Mouse (Mus musculus) kidney, embryonic 14.5 days (tissue): ENCODE measurements around the gene Itpr2. TPM values are rescaled to one million over a fixed set of nuclear protein-coding genes. Genes with fewer than 3 reads are reported as not detected.

Source experiments
- ATAC-seq: fragments of 200-750 bp; cut with Nextera tagmentation; 2 replicates; pipeline ENCODE4 v1.8.0; 2017; ENCODE audit warnings: moderate number of reproducible peaks, mild to moderate bottlenecking, moderate TSS enrichment, moderate library complexity; ENCODE audit not compliant: low FRiP score, low TSS enrichment
- H3K27ac ChIP-seq: fragments of 300-500 bp; sonication (generic); 2 replicates; pipeline ENCODE4 v1.5.1; 2014; ENCODE audit warnings: low read depth, mild to moderate bottlenecking, low read length, moderate library complexity, mixed read lengths
- H3K27me3 ChIP-seq: fragments of 300-500 bp; sonication (generic); 2 replicates; pipeline ENCODE4 v1.6.1; 2014; ENCODE audit warnings: mild to moderate bottlenecking, low read length; ENCODE audit not compliant: control insufficient read depth, insufficient read depth
- H3K36me3 ChIP-seq: fragments of 300-500 bp; sonication (generic); 2 replicates; pipeline ENCODE4 v1.6.1; 2014; ENCODE audit warnings: low read length, mixed read lengths; ENCODE audit not compliant: control insufficient read depth, insufficient read depth
- H3K4me1 ChIP-seq: fragments of 300-500 bp; sonication (generic); 2 replicates; pipeline ENCODE4 v1.6.1; 2014; ENCODE audit warnings: low read length, mixed read lengths; ENCODE audit not compliant: control insufficient read depth, insufficient read depth
- H3K4me2 ChIP-seq: fragments of 300-500 bp; sonication (generic); replicated peaks from 2 replicates; pipeline ENCODE4 v1.6.1; 2014; ENCODE audit warnings: low read depth, mild to moderate bottlenecking, low read length
- H3K4me3 ChIP-seq: fragments of 300-500 bp; sonication (generic); 2 replicates; pipeline ENCODE4 v1.5.1; 2014; ENCODE audit warnings: mild to moderate bottlenecking, low read length
- H3K9ac ChIP-seq: fragments of 300-500 bp; sonication (generic); 2 replicates; pipeline ENCODE4 v1.6.1; 2014; ENCODE audit warnings: low read depth, mild to moderate bottlenecking, low read length, moderate library complexity
- H3K9me3 ChIP-seq: fragments of 300-500 bp; sonication (generic); 2 replicates; pipeline ENCODE4 v1.6.1; 2016; ENCODE audit warnings: low read length; ENCODE audit not compliant: control insufficient read depth
- WGBS: fragments of 180-500 bp; shearing (Covaris S2); extraction: QIAGEN DNeasy Blood & Tissue Kit; methylation state at CpG from one replicate; pipeline ENCODE4 v1.1.7; 2014; 5-methylcytosine and 5-hydroxymethylcytosine counted together
- polyA plus RNA-seq: library from polyadenylated mRNA; unstranded; fragments of >200 nt; fragmentation: Nextera tagmentation; extraction: Ambion mirVana; gene quantifications from 2 replicates; pipeline ENCODE4 v1.2.1, GENCODE M21; 2014

The Itpr2 gene
- polyA plus RNA-seq, 1 experiment from 2014 or later, result 12.7 TPM

GRCm38 (mm10) chr6:146535501-146535900, 33.5 kb upstream of the Itpr2 start:
- H3K36me3 ChIP-seq, result no peaks in the 10 kb centered on the region
- no peaks in the 10 kb centered on the region for H3K4me1 ChIP-seq
- H3K27me3 ChIP-seq, result no peaks in the 10 kb centered on the region
- no peak overlapping the region for H3K9ac ChIP-seq
- WGBS, result 95% methylated on average over 5 of the region's 5 CpGs
- H3K4me2 ChIP-seq, result no peak overlapping the region
- ATAC-seq, result no peak
- no peak overlapping the region for H3K27ac ChIP-seq
- H3K9me3 ChIP-seq, result 0 out of 2 replicates have a peak, but pooled peaks cover 3% of the 10 kb centered on the region
- H3K4me3 ChIP-seq, result no peak overlapping the region

- no peak for ATAC-seq
- H3K9ac ChIP-seq, result no peak overlapping the region
- H3K4me3 ChIP-seq, result no peak overlapping the region
- H3K27me3 ChIP-seq, result no peaks in the 10 kb centered on the region
- peaks cover 4% of the 10 kb centered on the region; the same call in 1 of the 2 replicates for H3K4me1 ChIP-seq
- H3K27ac ChIP-seq, result no peak overlapping the region
- no peaks in the 10 kb centered on the region for H3K36me3 ChIP-seq
- 0 out of 2 replicates have a peak, but pooled peaks cover 3% of the 10 kb centered on the region for H3K9me3 ChIP-seq
- 60% methylated on average over 4 of the region's 4 CpGs for WGBS
- H3K4me2 ChIP-seq, result no peak overlapping the region
These were observed 31.1 kb upstream of the Itpr2 start for GRCm38 (mm10) chr6:146533146-146533545.

- Histone ChIP-seq H3K9ac (no peak overlapping the region), H3K27ac (no peak overlapping the region), H3K36me3 (no peaks in the 10 kb centered on the region), H3K4me1 (peaks cover 4% of the 10 kb centered on the region; the same call in 1 of the 2 replicates), H3K4me3 (no peak overlapping the region), H3K27me3 (no peaks in the 10 kb centered on the region), H3K4me2 (no peak overlapping the region), H3K9me3 (no peaks in the 10 kb centered on the region)
- peak; percentile 92 for ATAC-seq
- WGBS, result 6% methylated on average over 5 of the region's 5 CpGs
These were observed 28.7 kb upstream of the Itpr2 start for GRCm38 (mm10) chr6:146530769-146531168.

- Histone ChIP-seq H3K9me3 (no peaks in the 10 kb centered on the region), H3K4me1 (peaks cover 4% of the 10 kb centered on the region; the same call in 1 of the 2 replicates), H3K27me3 (no peaks in the 10 kb centered on the region), H3K27ac (peak overlapping the region; percentile 48; the same call in 1 of the 2 replicates), H3K9ac (no peak overlapping the region), H3K4me3 (no peak overlapping the region), H3K36me3 (no peaks in the 10 kb centered on the region), H3K4me2 (no peak overlapping the region)
- ATAC-seq, result peak; percentile 67
- WGBS, result 16% methylated on average over 7 of the region's 7 CpGs
These were observed 28.3 kb upstream of the Itpr2 start for GRCm38 (mm10) chr6:146530363-146530762.

GRCm38 (mm10) chr6:146527537-146527936, 25.5 kb upstream of the Itpr2 start:
- WGBS, result 74% methylated on average over 2 of the region's 2 CpGs
- Histone ChIP-seq H3K27me3 (no peaks in the 10 kb centered on the region), H3K4me2 (no peak overlapping the region), H3K27ac (no peak overlapping the region), H3K4me3 (no peak overlapping the region), H3K4me1 (peaks cover 4% of the 10 kb centered on the region; the same call in 1 of the 2 replicates), H3K36me3 (no peaks in the 10 kb centered on the region), H3K9me3 (peaks cover 5% of the 10 kb centered on the region; the same call in 1 of the 2 replicates), H3K9ac (no peak overlapping the region)
- ATAC-seq, result no peak

GRCm38 (mm10) chr6:146525500-146525899, 23.5 kb upstream of the Itpr2 start:
- ATAC-seq, result no peak
- Histone ChIP-seq H3K9me3 (peaks cover 5% of the 10 kb centered on the region; the same call in 1 of the 2 replicates), H3K27ac (no peak overlapping the region), H3K4me2 (no peak overlapping the region), H3K27me3 (no peaks in the 10 kb centered on the region), H3K36me3 (no peaks in the 10 kb centered on the region), H3K4me1 (peaks cover 4% of the 10 kb centered on the region; the same call in 1 of the 2 replicates), H3K9ac (no peak overlapping the region), H3K4me3 (no peak overlapping the region)
- 72% methylated on average over 2 of the region's 2 CpGs for WGBS

GRCm38 (mm10) chr6:146521456-146522245, 19.6 kb upstream of the Itpr2 start:
- 84% methylated on average over 5 of the region's 5 CpGs for WGBS
- H3K4me3 ChIP-seq, result no peak overlapping the region
- H3K36me3 ChIP-seq, result no peaks in the 10 kb centered on the region
- ATAC-seq, result no peak
- no peaks in the 10 kb centered on the region for H3K27me3 ChIP-seq
- H3K4me1 ChIP-seq, result no peaks in the 10 kb centered on the region
- no peak overlapping the region for H3K27ac ChIP-seq
- H3K9me3 ChIP-seq, result peaks cover 5% of the 10 kb centered on the region; the same call in 1 of the 2 replicates
- H3K9ac ChIP-seq, result no peak overlapping the region
- H3K4me2 ChIP-seq, result no peak overlapping the region

- no peak overlapping the region for H3K4me2 ChIP-seq
- no peak overlapping the region for H3K4me3 ChIP-seq
- no peak for ATAC-seq
- H3K27me3 ChIP-seq, result no peaks in the 10 kb centered on the region
- WGBS, result 59% methylated on average over 2 of the region's 2 CpGs
- no peak overlapping the region for H3K27ac ChIP-seq
- peaks cover 2% of the 10 kb centered on the region; the same call in 1 of the 2 replicates for H3K4me1 ChIP-seq
- H3K9ac ChIP-seq, result no peak overlapping the region
- peaks cover 5% of the 10 kb centered on the region; the same call in 1 of the 2 replicates for H3K9me3 ChIP-seq
- no peaks in the 10 kb centered on the region for H3K36me3 ChIP-seq
These were observed 17.0 kb upstream of the Itpr2 start for GRCm38 (mm10) chr6:146519019-146519418.

GRCm38 (mm10) chr6:146515936-146516335, 13.9 kb upstream of the Itpr2 start:
- H3K9ac ChIP-seq, result no peak overlapping the region
- ATAC-seq, result no peak
- H3K27ac ChIP-seq, result no peak overlapping the region
- H3K9me3 ChIP-seq, result no peaks in the 10 kb centered on the region
- no peak overlapping the region for H3K4me2 ChIP-seq
- peaks cover 4% of the 10 kb centered on the region; the same call in 1 of the 2 replicates for H3K4me1 ChIP-seq
- no peaks in the 10 kb centered on the region for H3K27me3 ChIP-seq
- H3K4me3 ChIP-seq, result no peak overlapping the region
- WGBS, result 50% methylated on average over 6 of the region's 6 CpGs
- H3K36me3 ChIP-seq, result no peaks in the 10 kb centered on the region
